Mouse (Mus musculus): ENCODE data around the gene Olfr688.
A peak's percentile ranks its signal among the peaks of the same experiment; 100 is the strongest.

The Olfr688 gene

DNA sequence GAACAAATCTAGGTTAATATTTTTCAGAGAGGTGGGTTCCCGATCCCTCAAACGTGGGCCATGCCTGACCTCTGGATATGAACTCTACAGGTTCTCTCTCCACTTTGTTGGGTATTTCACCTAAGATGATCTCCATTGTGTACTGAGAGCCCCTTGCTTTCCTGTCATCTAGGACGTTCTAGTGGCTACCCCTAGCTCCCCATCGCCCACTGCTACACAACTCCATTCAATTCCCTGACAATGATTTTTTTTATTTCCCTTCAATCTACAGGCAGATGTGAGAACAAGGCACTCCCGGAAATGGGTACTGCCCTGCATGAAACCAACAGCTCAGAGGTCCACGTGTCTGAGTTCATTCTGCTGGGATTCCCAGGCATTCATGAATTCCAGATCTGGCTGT lies at the start of gene Olfr688:
Gene Olfr688 (plus strand): TSS at position 301 of the 400 bp plus-strand sequence.
- DNase-seq = no peak

DNA sequence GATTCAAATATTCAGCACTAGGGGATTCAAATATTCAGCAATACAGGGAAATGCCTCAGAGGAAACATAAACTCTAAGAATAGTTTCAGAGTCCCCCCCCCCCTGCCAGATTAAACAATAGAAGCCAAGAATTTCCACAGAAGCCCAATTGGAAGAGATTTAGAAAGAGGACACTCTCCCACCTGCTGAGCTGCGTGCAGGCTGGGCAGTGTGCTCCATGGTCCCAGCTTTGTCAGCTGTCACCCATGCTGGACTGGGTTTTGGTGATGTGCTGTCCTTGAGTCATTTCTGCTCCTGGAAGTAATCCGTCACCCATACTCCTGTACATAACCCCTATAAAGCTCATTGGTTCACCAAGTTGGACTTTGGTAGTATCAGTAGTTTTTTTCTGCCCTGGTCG lies 40.2 kb upstream of the Olfr688 start:
- DNase-seq = no peak

DNA sequence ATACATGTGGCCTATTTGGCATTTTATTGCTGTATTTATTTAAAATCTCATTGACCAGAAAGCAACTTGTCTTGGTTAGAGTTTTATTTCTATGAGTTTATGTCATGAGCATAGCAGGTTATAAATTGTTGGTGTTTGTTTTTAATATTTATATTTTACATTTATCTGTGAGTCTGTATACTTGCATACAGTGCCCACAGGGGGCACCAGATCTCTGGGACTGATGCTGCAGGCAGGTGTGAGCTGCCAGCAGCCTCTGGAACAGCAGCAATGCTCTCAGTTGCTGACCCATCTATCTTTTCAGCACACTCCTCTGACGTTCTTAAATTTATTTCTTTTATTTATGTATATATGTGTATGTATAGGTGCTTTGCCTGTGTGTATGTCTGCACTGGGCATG lies 39.7 kb upstream of the Olfr688 start:
- no peak for DNase-seq

DNA sequence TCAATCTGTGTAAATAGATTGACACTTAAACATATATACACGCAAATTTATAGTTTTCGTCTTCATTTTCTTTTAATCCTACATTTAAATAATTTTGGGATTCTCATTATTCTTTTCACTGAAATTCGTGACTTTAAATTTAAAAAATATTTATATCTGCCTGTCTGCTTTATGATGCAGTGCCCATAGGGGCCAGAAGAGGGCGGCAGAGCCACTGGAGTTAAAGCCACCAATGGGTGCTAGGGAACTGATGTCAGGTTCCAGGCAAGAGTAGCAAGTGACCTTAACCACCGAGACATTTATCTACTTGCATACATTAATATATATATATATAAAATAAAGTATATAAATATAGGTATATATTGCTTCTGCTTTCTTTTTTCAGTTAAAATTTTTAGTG lies 31.2 kb upstream of the Olfr688 start:
- DNase-seq = peak in 1 of 2 experiments; percentile 10

DNA sequence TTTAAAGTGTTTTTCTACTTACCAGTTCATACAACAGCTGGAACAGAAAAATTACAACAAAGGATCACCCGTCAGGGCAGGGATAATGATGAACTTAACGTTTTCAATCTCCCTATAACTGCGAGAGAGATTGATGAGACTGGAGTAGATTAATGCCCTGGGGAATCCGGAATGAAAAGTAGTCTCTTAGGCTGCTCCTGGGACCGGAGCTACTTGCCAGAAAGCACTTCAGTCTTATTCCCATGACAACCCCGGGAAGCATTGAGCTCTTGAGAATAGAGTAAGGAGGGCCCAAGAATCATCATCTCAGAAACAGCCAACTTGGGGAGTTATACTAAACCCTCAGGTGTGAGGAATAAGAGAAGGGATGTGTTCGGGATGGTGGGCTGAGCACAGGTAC lies 15.5 kb upstream of the Olfr688 start:
- DNase-seq = no peak

DNA sequence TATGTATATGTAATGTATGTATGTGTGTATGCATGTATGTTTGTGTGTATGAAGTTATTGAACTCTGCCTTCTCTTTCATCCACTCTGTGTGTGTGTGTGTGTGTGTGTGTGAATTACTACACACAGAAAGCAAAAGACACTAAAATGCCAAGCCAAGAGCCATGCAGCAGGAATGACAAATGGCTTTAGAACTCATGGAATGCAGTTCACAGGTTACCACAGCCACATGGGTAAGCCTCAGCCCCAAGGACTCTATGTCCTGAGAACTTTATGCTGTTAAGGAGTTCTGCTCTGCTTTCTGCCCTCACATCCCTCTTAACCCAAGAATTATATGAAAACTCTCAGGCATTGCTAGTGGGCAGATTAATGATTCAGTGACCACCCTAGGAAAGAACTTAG lies 2.2 kb downstream of the Olfr688 start:
- DNase-seq = no peak

DNA sequence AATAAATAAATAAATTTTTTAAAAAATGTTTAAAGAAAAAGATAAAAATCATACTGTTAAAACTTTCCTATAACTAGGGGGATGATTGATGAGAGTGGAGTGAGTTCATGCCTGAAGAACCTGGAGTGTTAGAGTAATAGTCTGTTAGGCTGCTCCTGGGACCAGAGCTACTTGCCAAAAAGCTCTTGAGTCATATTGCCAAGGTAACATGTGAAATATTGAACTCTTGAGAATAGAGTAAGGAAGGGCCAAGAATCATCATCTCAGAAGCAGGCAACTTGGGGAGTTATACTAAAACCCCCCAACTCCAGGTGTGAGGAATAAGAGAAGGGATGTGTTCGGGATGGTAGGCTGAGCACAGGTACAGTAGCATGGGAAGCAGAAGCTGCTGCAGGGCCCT lies 23.0 kb downstream of the Olfr688 start, which contains the start of gene Olfr689:
Gene Olfr689 (plus strand): TSS at position 301 of the 400 bp plus-strand sequence.
- DNase-seq = no peak

DNA sequence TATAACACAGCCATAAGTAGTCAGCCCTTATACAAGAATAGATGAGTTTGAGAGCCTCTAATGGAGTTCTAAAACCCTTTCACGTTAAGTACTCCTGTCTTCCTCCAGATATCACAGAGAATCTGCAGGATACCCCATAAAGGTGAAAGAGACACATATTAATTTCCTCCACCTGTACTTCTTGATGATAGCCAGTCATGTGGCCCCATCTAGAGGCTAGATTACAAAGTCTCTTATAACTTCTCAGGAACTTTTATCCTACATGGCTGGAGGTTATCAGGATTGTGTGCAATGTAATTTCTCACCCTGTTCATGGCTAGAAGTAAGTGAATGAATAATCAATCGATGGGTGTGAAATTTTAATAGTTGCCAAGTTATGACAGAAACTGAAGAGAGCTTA lies 37.4 kb downstream of the Olfr688 start:
- DNase-seq = no peak

DNA sequence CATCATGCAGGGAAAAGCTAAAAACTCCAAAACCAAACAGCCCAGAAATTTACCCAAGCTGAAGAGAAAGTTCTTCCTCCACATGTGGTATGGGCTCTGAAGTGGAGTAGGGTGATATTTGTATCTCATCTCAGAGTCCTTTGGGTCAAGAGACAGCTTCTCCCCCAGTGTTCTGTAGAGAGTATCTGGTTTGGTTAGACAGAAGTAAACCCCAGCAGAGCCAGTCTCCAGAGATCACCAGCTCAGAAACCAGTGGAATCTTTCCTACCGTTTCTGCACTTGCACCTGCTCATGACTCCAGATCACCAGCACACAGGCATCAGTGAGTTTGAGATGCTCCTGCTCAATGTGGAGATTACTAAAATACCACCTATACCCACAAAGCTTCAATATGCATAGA lies 46.1 kb downstream of the Olfr688 start, which contains the start of gene Olfr690:
Gene Olfr690 (minus strand): TSS at position 101 of the 400 bp plus-strand sequence.
- DNase-seq = no peak
